Mouse (Mus musculus): Measurements from ENCODE around the gene Slc5a2. TPM values are rescaled to one million over a fixed set of nuclear protein-coding genes. Genes with fewer than 3 reads are reported as not detected.
A peak's percentile ranks its signal among the peaks of the same experiment; 100 is the strongest.

Gene Slc5a2
- not detected in 2 replicates for polyA plus RNA-seq (2016; fragmentation: Nextera tagmentation; extraction: Ambion mirVana)

DNA sequence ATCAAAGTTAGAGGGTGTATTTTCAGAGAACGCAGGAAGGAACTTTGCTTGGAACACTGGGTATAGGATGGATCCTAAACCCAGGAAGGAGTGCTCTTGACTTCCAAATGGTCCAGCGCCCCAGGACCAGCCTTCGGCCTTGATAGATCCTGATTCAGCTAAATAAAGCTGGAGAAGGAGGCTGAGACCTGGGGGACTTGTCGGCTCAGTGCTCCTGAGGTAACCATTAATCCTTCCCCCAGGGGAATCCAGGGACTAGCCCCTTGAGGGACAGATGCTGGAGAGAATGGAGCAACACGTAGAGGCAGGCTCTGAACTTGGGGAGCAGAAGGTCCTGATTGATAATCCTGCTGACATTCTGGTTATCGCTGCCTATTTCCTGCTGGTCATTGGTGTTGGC lies at the start of gene Slc5a2:
Gene Slc5a2, plus strand, starts transcription at position 247 of the 400 bp plus-strand sequence.
- H3K4me3 ChIP-seq, result no peak within 1 kb of the TSS
- H3K4me1 ChIP-seq, result no peaks in the 10 kb centered on the region
- no peak within 1 kb of the TSS for H3K27ac ChIP-seq
- no peak within 1 kb of the TSS for H3K9ac ChIP-seq
- H3K4me2 ChIP-seq (replicated peaks), result no peak within 1 kb of the TSS
- no peak for ATAC-seq (ENCODE audit: low FRiP score)
- WGBS, result 80% methylated on average over 6 of the region's 6 CpGs
- no peaks in the 10 kb centered on the region for H3K9me3 ChIP-seq (replicated peaks)
- H3K36me3 ChIP-seq, result 0 out of 2 replicates have a peak, but pooled peaks cover 2% of the 10 kb centered on the region
- no peaks in the 10 kb centered on the region for H3K27me3 ChIP-seq

DNA sequence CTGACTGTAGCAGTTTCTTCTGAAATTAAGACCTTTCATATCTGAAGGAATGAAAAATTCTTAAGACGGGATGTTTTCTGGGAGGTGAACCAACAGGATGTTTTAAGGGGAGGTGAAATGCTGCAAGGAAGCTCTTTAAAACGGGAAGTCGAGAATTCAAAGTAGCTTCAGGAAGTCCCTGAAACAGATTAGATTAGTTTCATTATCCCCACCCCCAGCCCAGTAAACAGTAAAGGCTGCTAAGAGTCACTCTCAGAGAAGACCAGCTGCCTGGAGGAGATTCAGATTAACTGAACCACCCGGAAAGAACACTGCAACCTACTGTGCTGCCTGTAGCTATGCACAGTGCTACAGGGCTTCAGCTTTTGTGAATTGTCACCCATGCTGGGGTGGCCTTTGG lies 45.5 kb upstream of the Slc5a2 start:
- Histone ChIP-seq H3K9ac (no peak overlapping the region), H3K4me2 (replicated peaks) (no peak overlapping the region), H3K36me3 (no peaks in the 10 kb centered on the region), H3K4me1 (no peaks in the 10 kb centered on the region), H3K27me3 (no peaks in the 10 kb centered on the region), H3K27ac (no peak overlapping the region), H3K9me3 (replicated peaks) (no peaks in the 10 kb centered on the region), H3K4me3 (no peak overlapping the region)
- ATAC-seq (ENCODE audit: low FRiP score), result no peak
- WGBS, result 89% methylated on average over 4 of the region's 4 CpGs

DNA sequence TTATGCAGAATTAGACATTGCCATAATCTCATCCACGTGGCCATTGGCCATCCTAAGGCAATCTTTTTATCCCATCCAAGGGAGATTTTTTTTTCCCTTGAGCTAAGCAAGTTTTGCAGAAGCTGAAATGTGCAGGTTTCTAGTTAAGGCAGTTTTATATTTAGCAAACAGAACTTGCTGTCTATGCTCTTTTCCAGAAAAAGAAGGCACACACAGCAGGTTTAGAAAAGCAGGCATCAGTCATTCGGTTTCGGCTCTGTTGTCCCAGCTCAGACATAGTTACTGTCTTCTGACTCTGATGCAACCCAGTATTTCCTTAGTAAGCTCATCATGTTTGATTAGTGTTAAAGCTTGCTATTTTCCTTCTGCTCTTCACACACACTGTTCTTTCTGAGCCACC lies 44.5 kb upstream of the Slc5a2 start:
- Histone ChIP-seq H3K27ac (no peak overlapping the region), H3K9ac (no peak overlapping the region), H3K4me2 (replicated peaks) (no peak overlapping the region), H3K4me3 (no peak overlapping the region), H3K4me1 (no peaks in the 10 kb centered on the region), H3K27me3 (no peaks in the 10 kb centered on the region), H3K9me3 (replicated peaks) (no peaks in the 10 kb centered on the region), H3K36me3 (no peaks in the 10 kb centered on the region)
- no peak for ATAC-seq (ENCODE audit: low FRiP score)
- 84% methylated on average over 3 of the region's 3 CpGs for WGBS

DNA sequence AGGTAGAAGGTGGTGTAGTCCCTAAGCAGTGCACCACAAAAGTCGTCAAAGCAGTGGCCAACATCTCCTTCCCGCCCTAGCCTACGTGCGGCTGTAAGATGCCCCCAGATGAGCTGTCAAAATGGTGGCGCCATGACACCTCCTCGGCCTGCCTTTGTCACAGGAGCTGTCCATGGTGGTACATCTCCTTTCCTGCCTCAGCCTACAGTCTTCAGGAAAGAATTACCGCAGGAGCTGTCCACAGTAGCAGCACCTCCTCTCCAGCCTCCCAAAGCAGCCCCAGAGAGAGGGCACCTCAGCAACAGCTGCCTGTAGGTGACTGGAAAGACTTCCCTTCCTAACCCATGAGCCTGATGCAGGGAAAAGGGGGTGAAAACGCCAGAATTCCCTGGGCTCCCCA lies 33.7 kb upstream of the Slc5a2 start:
- 45% methylated on average over 8 of the region's 8 CpGs for WGBS

DNA sequence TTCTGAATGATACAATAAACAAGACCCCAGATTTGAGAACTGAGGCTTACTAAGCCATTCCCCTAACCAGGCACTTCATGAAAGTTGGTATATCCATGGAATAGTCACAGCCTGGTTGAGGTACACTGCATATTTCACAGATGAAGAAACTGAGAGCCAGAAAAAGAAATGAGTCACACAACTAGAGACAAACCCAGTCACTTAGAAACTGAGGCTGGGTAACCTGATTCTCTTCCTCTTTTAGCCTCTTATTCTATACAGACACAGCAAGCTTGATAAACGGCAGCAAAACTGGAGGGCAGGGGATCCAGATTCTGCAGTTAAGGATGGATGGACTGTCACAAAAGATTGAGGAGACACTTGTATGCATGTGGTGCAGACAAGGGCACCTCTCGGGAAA lies 30.7 kb upstream of the Slc5a2 start:
- H3K27ac ChIP-seq, result no peak overlapping the region
- no peak for ATAC-seq (ENCODE audit: low FRiP score)
- 88% methylated on average over 2 of the region's 2 CpGs for WGBS
- H3K9me3 ChIP-seq (replicated peaks), result no peaks in the 10 kb centered on the region
- H3K9ac ChIP-seq, result no peak overlapping the region
- peaks cover 7% of the 10 kb centered on the region; the same call in 1 of the 2 replicates for H3K36me3 ChIP-seq
- H3K4me2 ChIP-seq (replicated peaks), result no peak overlapping the region
- no peak overlapping the region for H3K4me3 ChIP-seq
- no peaks in the 10 kb centered on the region for H3K27me3 ChIP-seq
- peaks cover 13% of the 10 kb centered on the region for H3K4me1 ChIP-seq

More for the DNA sequence above, 33.7 kb upstream of the Slc5a2 start:
- Histone ChIP-seq H3K4me1 (peaks cover 3% of the 10 kb centered on the region; the same call in 1 of the 2 replicates), H3K27me3 (no peaks in the 10 kb centered on the region), H3K9ac (no peak overlapping the region), H3K36me3 (peaks cover 7% of the 10 kb centered on the region; the same call in 1 of the 2 replicates), H3K4me2 (replicated peaks) (no peak overlapping the region), H3K4me3 (no peak overlapping the region), H3K9me3 (replicated peaks) (no peaks in the 10 kb centered on the region), H3K27ac (no peak overlapping the region)
- no peak for ATAC-seq (ENCODE audit: low FRiP score)

DNA sequence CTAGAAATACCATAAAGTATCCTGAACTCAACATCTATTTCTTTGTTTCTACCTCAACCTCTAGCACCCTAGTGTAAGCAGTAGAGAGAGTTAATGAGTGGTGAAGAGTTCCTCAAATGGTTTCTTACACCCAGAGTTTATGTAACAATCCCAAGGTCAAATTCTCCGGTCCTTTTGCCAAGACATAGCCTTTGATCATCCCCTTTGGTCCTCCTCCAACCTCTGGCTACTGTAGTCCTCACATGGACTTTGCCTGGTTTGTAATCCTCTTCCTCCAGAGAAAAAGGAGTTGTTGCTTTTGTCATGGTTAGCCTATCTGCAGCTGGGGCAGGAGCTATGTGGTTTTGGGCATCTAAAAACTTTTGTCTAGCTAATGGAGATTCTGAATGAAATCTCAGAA lies 30.0 kb upstream of the Slc5a2 start:
- H3K4me2 ChIP-seq (replicated peaks), result no peak overlapping the region
- no peaks in the 10 kb centered on the region for H3K9me3 ChIP-seq (replicated peaks)
- ATAC-seq (ENCODE audit: low FRiP score), result no peak
- H3K4me3 ChIP-seq, result no peak overlapping the region
- no peak overlapping the region for H3K27ac ChIP-seq
- H3K9ac ChIP-seq, result no peak overlapping the region
- 94% methylated on average over 1 of the region's 1 CpGs for WGBS
- H3K4me1 ChIP-seq, result peaks cover 13% of the 10 kb centered on the region
- H3K27me3 ChIP-seq, result no peaks in the 10 kb centered on the region
- peaks cover 14% of the 10 kb centered on the region for H3K36me3 ChIP-seq

DNA sequence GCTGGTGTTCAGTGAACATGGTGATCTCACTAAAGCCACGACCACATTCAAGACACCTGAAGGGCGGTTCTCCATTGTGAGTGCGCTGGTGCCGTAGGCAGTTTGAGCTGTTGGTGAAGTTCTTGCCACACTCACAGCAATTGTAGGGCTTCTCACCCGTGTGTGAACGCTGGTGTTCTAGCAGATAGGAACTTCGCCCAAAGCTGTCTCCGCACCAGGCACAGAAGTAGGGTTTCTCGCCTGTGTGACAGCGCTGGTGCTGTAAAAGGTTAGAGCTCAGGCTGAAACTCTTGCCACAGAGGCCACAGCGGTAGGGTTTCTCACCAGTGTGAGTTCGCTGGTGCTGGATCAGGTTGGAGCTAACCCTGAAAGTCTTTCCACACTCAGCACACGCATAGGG lies 29.0 kb upstream of the Slc5a2 start:
- H3K4me3 ChIP-seq, result no peak overlapping the region
- H3K9ac ChIP-seq, result peak overlapping the region; percentile 79; the same call in 1 of the 2 replicates

DNA sequence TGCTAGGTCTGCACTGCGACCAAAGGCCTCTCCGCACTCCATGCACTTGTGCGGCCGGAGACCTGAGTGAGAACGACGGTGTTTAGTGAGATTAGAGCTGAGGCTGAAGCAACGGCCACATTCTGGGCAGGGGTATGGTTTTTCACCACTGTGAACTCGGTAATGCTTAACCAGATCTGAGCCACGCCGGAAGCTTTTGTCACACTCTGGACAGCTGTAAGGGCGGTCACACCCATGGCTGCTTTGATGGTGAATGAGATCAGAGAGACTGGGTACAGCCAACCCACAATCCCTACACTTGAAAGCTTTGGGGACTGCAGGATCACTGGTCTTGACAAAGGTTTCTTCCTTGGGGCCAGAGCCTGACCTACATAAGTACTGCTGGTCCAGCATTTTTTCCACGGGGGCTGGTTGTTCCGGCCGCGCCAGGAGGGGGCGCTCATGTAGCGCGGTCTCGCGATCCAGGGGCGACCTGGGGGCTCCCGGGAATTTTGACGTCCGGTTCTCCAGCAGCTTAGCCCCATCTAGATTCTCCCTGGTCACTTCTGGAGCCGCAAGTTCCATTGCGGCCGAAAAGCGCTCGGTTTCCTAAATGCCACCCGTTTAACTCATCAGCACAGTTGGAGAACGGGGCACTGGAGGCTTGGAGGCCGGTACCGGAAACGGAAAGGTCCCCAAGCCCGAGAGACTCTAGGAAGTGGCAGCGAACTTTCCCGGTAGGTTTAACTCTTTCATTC lies 28.4 kb upstream of the Slc5a2 start, which contains the start of gene Armc5:
Gene Armc5, plus strand, starts transcription at position 487 of the 737 bp plus-strand sequence.
- H3K9me3 ChIP-seq (replicated peaks), result no peaks in the 10 kb centered on the region
- ATAC-seq (ENCODE audit: low FRiP score), result peak; percentile 19; the same call in 1 of the 2 replicates
- 25% methylated on average over 37 of the region's 37 CpGs for WGBS

More for the DNA sequence above, 29.0 kb upstream of the Slc5a2 start:
- no peak for ATAC-seq (ENCODE audit: low FRiP score)
- H3K4me2 ChIP-seq (replicated peaks), result no peak overlapping the region
- WGBS, result 94% methylated on average over 13 of the region's 13 CpGs
- H3K27ac ChIP-seq, result 0 out of 2 replicates have a peak overlapping the region, but pooled peaks have one; percentile 94
- no peaks in the 10 kb centered on the region for H3K9me3 ChIP-seq (replicated peaks)
- H3K36me3 ChIP-seq, result peaks cover 23% of the 10 kb centered on the region
- peaks cover 13% of the 10 kb centered on the region for H3K4me1 ChIP-seq
- no peaks in the 10 kb centered on the region for H3K27me3 ChIP-seq

DNA sequence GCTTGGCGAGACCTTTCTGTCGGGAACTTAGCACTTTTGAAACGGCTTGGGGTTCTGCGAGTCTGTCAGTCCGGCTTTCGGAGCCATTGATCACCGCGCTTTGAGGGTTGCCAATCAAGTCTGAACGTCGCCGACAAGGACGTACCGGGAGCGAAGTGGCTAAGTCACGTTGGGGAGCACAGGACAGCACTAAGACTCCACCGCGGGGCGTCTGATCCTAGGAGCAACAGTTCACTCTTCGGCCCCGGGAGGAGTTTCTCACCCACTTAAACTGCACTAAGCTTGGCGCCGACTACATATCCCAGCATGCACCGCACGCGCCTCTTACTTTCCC lies 27.9 kb upstream of the Slc5a2 start:
- no peaks in the 10 kb centered on the region for H3K27me3 ChIP-seq
- H3K9me3 ChIP-seq (replicated peaks), result no peaks in the 10 kb centered on the region
- no peak; the same call in 1 of the 2 replicates for ATAC-seq (ENCODE audit: low FRiP score)
- WGBS, result under 1% methylated on average over 25 of the region's 25 CpGs
- peak overlapping the region; percentile 79 for H3K9ac ChIP-seq
- peak overlapping the region; percentile 94 for H3K27ac ChIP-seq
- peak overlapping the region; percentile 96 for H3K4me2 ChIP-seq (replicated peaks)
- peaks cover 32% of the 10 kb centered on the region for H3K36me3 ChIP-seq
- peak overlapping the region; percentile 68 for H3K4me3 ChIP-seq
- H3K4me1 ChIP-seq, result peaks cover 13% of the 10 kb centered on the region

More for the DNA sequence above, 28.4 kb upstream of the Slc5a2 start, which contains the start of gene Armc5:
- Histone ChIP-seq H3K27me3 (no peaks in the 10 kb centered on the region), H3K4me3 (peak within 1 kb of the TSS; percentile 68), H3K4me1 (peaks cover 13% of the 10 kb centered on the region), H3K4me2 (replicated peaks) (peak within 1 kb of the TSS; percentile 96), H3K27ac (peak within 1 kb of the TSS; percentile 94), H3K9ac (peak within 1 kb of the TSS; percentile 79), H3K36me3 (peaks cover 27% of the 10 kb centered on the region)

DNA sequence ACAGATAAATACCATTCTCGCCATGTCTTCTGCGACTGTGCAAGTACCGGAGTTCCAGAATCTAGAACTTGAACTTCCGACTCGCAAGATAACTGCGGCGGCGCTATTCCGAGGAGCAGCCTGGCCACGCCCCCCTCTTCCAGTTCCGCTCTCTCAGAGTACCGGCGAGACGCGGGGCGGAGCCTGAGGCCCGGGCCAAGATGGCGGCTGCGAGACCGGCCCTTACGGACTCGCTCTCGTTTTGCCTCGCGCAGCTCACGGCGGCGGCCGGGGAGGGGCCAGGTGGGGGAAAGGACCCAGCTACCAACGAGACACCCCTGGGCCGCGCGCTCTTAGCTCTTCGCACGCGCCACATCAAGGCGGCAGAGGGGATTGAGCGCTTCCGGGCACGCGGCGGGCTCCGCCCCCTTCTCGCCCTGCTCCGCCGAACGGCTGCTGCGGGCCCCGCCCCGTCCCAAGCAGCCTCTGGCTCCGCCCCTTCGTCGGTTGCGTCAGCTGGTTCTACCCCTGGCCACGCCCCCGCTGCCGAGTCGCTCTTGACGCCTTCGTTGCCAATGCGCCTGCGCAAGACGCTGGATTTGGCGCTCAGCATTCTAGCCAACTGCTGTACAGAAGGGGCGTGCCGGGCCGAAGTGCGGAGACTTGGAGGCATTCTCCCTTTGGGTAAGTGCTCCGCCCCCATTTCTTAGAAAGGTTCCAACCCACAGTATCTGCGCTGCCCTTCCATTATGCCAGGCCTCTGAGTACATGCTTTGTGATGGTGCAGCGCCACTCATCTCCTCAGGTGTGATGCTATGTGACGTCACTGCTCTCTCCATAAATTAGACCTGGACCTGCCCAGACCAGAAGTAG lies 27.3 kb upstream of the Slc5a2 start, which contains the start of gene 9130023H24Rik:
Gene 9130023H24Rik, minus strand, starts transcription at position 105 of the 852 bp plus-strand sequence.
- Histone ChIP-seq H3K36me3 (peaks cover 38% of the 10 kb centered on the region), H3K27me3 (no peaks in the 10 kb centered on the region), H3K9ac (peak within 1 kb of the TSS; percentile 79), H3K4me1 (peaks cover 13% of the 10 kb centered on the region), H3K9me3 (replicated peaks) (no peaks in the 10 kb centered on the region), H3K4me2 (replicated peaks) (peak within 1 kb of the TSS; percentile 96), H3K27ac (peak within 1 kb of the TSS; percentile 94), H3K4me3 (peak within 1 kb of the TSS; percentile 68)
- ATAC-seq (ENCODE audit: low FRiP score), result peak; percentile 91
- under 1% methylated on average over 72 of the region's 72 CpGs for WGBS

DNA sequence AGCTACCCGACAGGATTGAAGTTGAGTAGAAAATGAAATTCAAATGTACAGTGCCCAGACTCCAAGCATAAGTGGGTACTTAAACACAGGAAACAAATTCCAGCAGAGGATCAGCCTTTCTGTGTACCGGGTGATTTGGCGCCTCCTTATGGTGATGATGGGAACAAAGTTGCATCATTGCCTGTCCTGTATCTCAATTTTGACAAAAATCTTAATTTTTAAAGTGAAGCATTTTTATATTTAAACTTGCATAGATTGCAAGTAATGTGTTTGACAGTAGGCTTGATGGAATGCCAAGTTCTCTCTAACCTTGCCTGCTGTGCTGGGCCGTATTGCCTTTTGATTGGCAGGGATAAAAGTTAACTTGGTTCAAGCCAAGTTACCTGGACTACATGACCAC lies 26.5 kb upstream of the Slc5a2 start:
- H3K4me1 ChIP-seq, result peaks cover 13% of the 10 kb centered on the region
- H3K9ac ChIP-seq, result no peak overlapping the region
- peak overlapping the region; percentile 68 for H3K4me3 ChIP-seq
- no peaks in the 10 kb centered on the region for H3K9me3 ChIP-seq (replicated peaks)
- H3K27ac ChIP-seq, result no peak overlapping the region
- 26% methylated on average over 4 of the region's 4 CpGs for WGBS
- ATAC-seq (ENCODE audit: low FRiP score), result no peak
- H3K36me3 ChIP-seq, result peaks cover 41% of the 10 kb centered on the region
- no peaks in the 10 kb centered on the region for H3K27me3 ChIP-seq
- peak overlapping the region; percentile 96 for H3K4me2 ChIP-seq (replicated peaks)

DNA sequence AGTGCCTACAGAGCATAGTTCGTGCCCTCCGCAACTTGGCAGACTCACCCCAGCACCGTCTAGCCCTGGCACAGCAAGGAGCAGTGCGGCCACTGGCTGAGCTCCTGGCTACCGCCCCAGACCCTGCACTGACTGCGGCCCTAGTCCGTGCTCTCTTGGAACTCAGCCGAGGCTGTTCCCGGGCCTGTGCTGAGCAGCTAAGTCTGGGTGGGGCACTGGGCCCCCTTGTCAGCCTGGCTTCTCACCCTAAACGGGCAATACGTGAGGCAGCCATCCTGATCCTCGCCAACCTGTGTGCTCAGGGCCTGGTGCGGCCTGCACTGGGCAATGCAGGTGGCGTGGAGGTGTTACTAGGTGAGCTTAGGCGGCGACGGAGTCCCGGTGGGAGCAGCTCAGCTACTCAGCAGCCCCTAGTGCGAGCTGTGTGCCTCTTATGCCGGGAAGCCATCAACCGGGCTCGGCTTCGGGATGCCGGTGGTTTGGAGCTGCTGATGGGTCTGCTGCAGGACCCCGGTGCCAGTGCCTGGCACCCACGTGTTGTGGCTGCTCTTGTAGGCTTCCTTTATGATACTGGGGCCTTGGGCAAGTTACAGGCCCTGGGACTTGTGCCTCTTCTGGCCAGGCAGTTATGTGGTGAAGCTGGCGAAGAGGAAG lies 25.2 kb upstream of the Slc5a2 start:
- H3K9ac ChIP-seq, result no peak overlapping the region
- no peaks in the 10 kb centered on the region for H3K27me3 ChIP-seq
- WGBS, result 95% methylated on average over 27 of the region's 27 CpGs
- H3K9me3 ChIP-seq (replicated peaks), result no peaks in the 10 kb centered on the region
- H3K27ac ChIP-seq, result no peak overlapping the region
- no peak for ATAC-seq (ENCODE audit: low FRiP score)
- H3K4me1 ChIP-seq, result peaks cover 17% of the 10 kb centered on the region
- peaks cover 52% of the 10 kb centered on the region for H3K36me3 ChIP-seq
- H3K4me2 ChIP-seq (replicated peaks), result no peak overlapping the region
- H3K4me3 ChIP-seq, result no peak overlapping the region
